Mouse (Mus musculus) MEL (cell line): ENCODE measurements around the gene Slc25a33. TPM values are rescaled to one million over a fixed set of nuclear protein-coding genes. Genes with fewer than 3 reads are reported as not detected.
"Not testable (repeated sequence)": the region's sequence is repeated elsewhere in the genome, so short reads cannot be mapped to it uniquely, and the experiment has no call there.

Source experiments
- DNase-seq: peaks from one replicate; pipeline ENCODE4 v3.0.0; 2011; ENCODE audit warnings: low read depth, low spot score
- H3K27ac ChIP-seq: 2 replicates; pipeline ENCODE4 v1.5.1; 2012; ENCODE audit warnings: low read depth, mild to moderate bottlenecking, control low read depth, low read length, moderate library complexity; ENCODE audit not compliant: control insufficient read depth
- H3K27me3 ChIP-seq, 2 experiments: fragments of 150-350 bp in 1 of 2; sonication (generic) in 1 of 2; 2 replicates each; pipeline ENCODE4 v1.6.1; 2012; ENCODE audit warnings: low read length in 2 of 2, mild to moderate bottlenecking in 2 of 2, improper control_type of control experiment in 1 of 2, moderate library complexity in 1 of 2; ENCODE audit not compliant: insufficient read depth in 2 of 2, control insufficient read depth in 1 of 2
- H3K36me3 ChIP-seq, 2 experiments: 2 replicates each; pipeline ENCODE4 v1.6.1; 2012 to 2014; ENCODE audit warnings: low read length in 2 of 2, improper control_type of control experiment in 1 of 2, inconsistent platforms in 1 of 2, mild to moderate bottlenecking in 1 of 2; ENCODE audit not compliant: insufficient read depth in 2 of 2, control insufficient read depth in 1 of 2
- H3K4me1 ChIP-seq, 2 experiments: fragments of 150-350 bp in 1 of 2; sonication (generic) in 1 of 2; 2 replicates each; pipeline ENCODE4 v1.6.1; 2012; ENCODE audit warnings: low read length in 2 of 2, improper control_type of control experiment in 1 of 2, mild to moderate bottlenecking in 1 of 2; ENCODE audit not compliant: insufficient read depth in 2 of 2, control insufficient read depth in 1 of 2
- H3K4me3 ChIP-seq, 2 experiments: fragments of 150-350 bp in 1 of 2; sonication (generic) in 1 of 2; 2 replicates each; pipeline ENCODE4 v1.5.1; 2012; ENCODE audit warnings: low read depth in 2 of 2, low read length in 2 of 2, mild to moderate bottlenecking in 2 of 2, moderate library complexity in 2 of 2, control low read depth in 1 of 2, improper control_type of control experiment in 1 of 2; ENCODE audit not compliant: control insufficient read depth in 1 of 2, insufficient read depth in 1 of 2
- H3K79me2 ChIP-seq: 2 replicates; pipeline ENCODE4 v1.6.1; 2012; ENCODE audit warnings: mild to moderate bottlenecking, low read length, moderate library complexity; ENCODE audit not compliant: control insufficient read depth, poor library complexity, insufficient read depth
- H3K9ac ChIP-seq: 2 replicates; pipeline ENCODE4 v1.6.1; 2012; ENCODE audit warnings: low read depth, mild to moderate bottlenecking, control low read depth, low read length, moderate library complexity; ENCODE audit not compliant: control insufficient read depth, poor library complexity, severe bottlenecking
- H3K9me3 ChIP-seq: fragments of 150-350 bp; sonication (generic); replicated peaks from 2 replicates; pipeline ENCODE4 v1.6.1; 2012; ENCODE audit warnings: mild to moderate bottlenecking, low read length, improper control_type of control experiment, moderate library complexity; ENCODE audit not compliant: insufficient read depth
- CHD1 ChIP-seq: IDR thresholded peaks from 2 replicates; pipeline ENCODE4 v1.6.1; 2012; ENCODE audit warnings: low read depth, mild to moderate bottlenecking, inconsistent platforms, low read length, improper control_type of control experiment
- CHD2 ChIP-seq: IDR thresholded peaks from 2 replicates; pipeline ENCODE4 v1.6.1; 2011; ENCODE audit warnings: low read length, improper control_type of control experiment
- CTCF ChIP-seq, 3 experiments: IDR thresholded peaks in 2 of 3; conservative IDR thresholded peaks in 1 of 3; 2 replicates each; pipeline ENCODE4 v1.5.1; 2011 to 2012; ENCODE audit warnings: low read length in 3 of 3, low read depth in 2 of 3, mild to moderate bottlenecking in 2 of 3, improper control_type of control experiment in 1 of 3, inconsistent platforms in 1 of 3, mixed read lengths in 1 of 3, moderate library complexity in 1 of 3; ENCODE audit not compliant: control insufficient read depth in 1 of 3, insufficient read depth in 1 of 3, poor library complexity in 1 of 3, severe bottlenecking in 1 of 3
- ELF1 ChIP-seq: IDR thresholded peaks from 2 replicates; pipeline ENCODE4 v1.6.1; 2014; ENCODE audit warnings: low read depth, mild to moderate bottlenecking, inconsistent platforms, low read length, improper control_type of control experiment, moderate library complexity
- EP300 ChIP-seq, 2 experiments: IDR thresholded peaks; 2 replicates each; pipeline ENCODE4 v1.6.1; 2011; ENCODE audit warnings: improper control_type of control experiment in 2 of 2, low read length in 2 of 2, low read depth in 1 of 2, mild to moderate bottlenecking in 1 of 2
- GABPA ChIP-seq: IDR thresholded peaks from 2 replicates; pipeline ENCODE4 v1.6.1; 2012; ENCODE audit warnings: low read depth, mild to moderate bottlenecking, inconsistent platforms, low read length, improper control_type of control experiment, moderate library complexity
- GATA1 ChIP-seq: IDR thresholded peaks from 2 replicates; pipeline ENCODE4 v1.6.1; 2011; ENCODE audit warnings: low read depth, low read length, improper control_type of control experiment
- JUND ChIP-seq: IDR thresholded peaks from 2 replicates; pipeline ENCODE4 v1.6.1; 2011; ENCODE audit warnings: low read depth, mild to moderate bottlenecking, improper control_type of control experiment, low read length
- KAT2A ChIP-seq: conservative IDR thresholded peaks from 2 replicates; pipeline ENCODE4 v1.6.1; 2012; ENCODE audit warnings: low read depth, low read length, improper control_type of control experiment, inconsistent platforms
- MAFK ChIP-seq: IDR thresholded peaks from 2 replicates; pipeline ENCODE4 v1.6.1; 2011; ENCODE audit warnings: low read depth, mild to moderate bottlenecking, low read length, improper control_type of control experiment, borderline replicate concordance
- MEF2A ChIP-seq: IDR thresholded peaks from 2 replicates; pipeline ENCODE4 v1.6.1; 2014; ENCODE audit warnings: low read depth, mild to moderate bottlenecking, inconsistent platforms, low read length, improper control_type of control experiment; ENCODE audit not compliant: poor library complexity, insufficient replicate concordance, severe bottlenecking; ENCODE audit errors: extremely low read depth
- POLR2A ChIP-seq, 2 experiments: IDR thresholded peaks; 2 replicates each; pipeline ENCODE4 v1.6.1; 2011 to 2012; ENCODE audit warnings: low read length in 2 of 2, mild to moderate bottlenecking in 2 of 2, control low read depth in 1 of 2, improper control_type of control experiment in 1 of 2, low read depth in 1 of 2, moderate library complexity in 1 of 2; ENCODE audit not compliant: control insufficient read depth in 1 of 2, insufficient read depth in 1 of 2, poor library complexity in 1 of 2
- POLR2AphosphoS2 ChIP-seq: IDR thresholded peaks from 2 replicates; pipeline ENCODE4 v1.6.1; 2011; ENCODE audit warnings: low read length, improper control_type of control experiment
- RAD21 ChIP-seq: IDR thresholded peaks from 2 replicates; pipeline ENCODE4 v1.6.1; 2011; ENCODE audit warnings: mild to moderate bottlenecking, low read depth, low read length, improper control_type of control experiment
- RCOR1 ChIP-seq: IDR thresholded peaks from 2 replicates; pipeline ENCODE4 v1.6.1; 2012; ENCODE audit warnings: low read depth, mild to moderate bottlenecking, inconsistent platforms, low read length, improper control_type of control experiment
- TAL1 ChIP-seq: IDR thresholded peaks from 2 replicates; pipeline ENCODE4 v1.6.1; 2012; ENCODE audit warnings: mild to moderate bottlenecking, inconsistent platforms, low read length, moderate library complexity, mixed read lengths
- TBP ChIP-seq: IDR thresholded peaks from 2 replicates; pipeline ENCODE4 v1.8.0; 2011; ENCODE audit warnings: low read depth, low read length, improper control_type of control experiment
- TCF12 ChIP-seq: IDR thresholded peaks from 2 replicates; pipeline ENCODE4 v1.6.1; 2014; ENCODE audit warnings: low read depth, mild to moderate bottlenecking, inconsistent platforms, low read length, improper control_type of control experiment, moderate library complexity
- USF1 ChIP-seq: IDR thresholded peaks from 2 replicates; pipeline ENCODE4 v1.6.1; 2014; ENCODE audit warnings: low read depth, mild to moderate bottlenecking, inconsistent platforms, low read length, improper control_type of control experiment, moderate library complexity
- ZKSCAN1 ChIP-seq: IDR thresholded peaks from 2 replicates; pipeline ENCODE4 v1.6.1; 2012; ENCODE audit warnings: low read depth, mild to moderate bottlenecking, inconsistent platforms, low read length, improper control_type of control experiment, moderate library complexity
- ZMIZ1 ChIP-seq: IDR thresholded peaks from 2 replicates; pipeline ENCODE4 v1.6.1; 2012; ENCODE audit warnings: low read depth, mild to moderate bottlenecking, inconsistent platforms, low read length, improper control_type of control experiment, moderate library complexity
- ZNF384 ChIP-seq: IDR thresholded peaks from 2 replicates; pipeline ENCODE4 v1.6.1; 2012; ENCODE audit warnings: low read depth, mild to moderate bottlenecking, inconsistent platforms, low read length, improper control_type of control experiment
- polyA plus RNA-seq, 2 experiments: library from polyadenylated mRNA; stranded (reverse) in 1 of 2; unstranded in 1 of 2; fragments of >175 nt in 1 of 2; fragments of >200 nt in 1 of 2; gene quantifications; 2 replicates each; pipeline versions ENCODE4 v1.2.1 to v1.2.4; 2012; ENCODE audit warnings: low replicate concordance in 2 of 2, low read depth in 1 of 2; ENCODE audit not compliant: insufficient read length in 2 of 2, insufficient read depth in 1 of 2, missing spikeins in 1 of 2
- total RNA-seq: library from RNA; depleted of rRNA; stranded (reverse); fragments of 300-350 nt; gene quantifications from 2 replicates; pipeline ENCODE4 v1.2.3, GENCODE M21; 2012

The Slc25a33 gene
- total and polyA plus RNA-seq, 3 experiments, result 20.6 to 103 (median 24.8) TPM

DNA sequence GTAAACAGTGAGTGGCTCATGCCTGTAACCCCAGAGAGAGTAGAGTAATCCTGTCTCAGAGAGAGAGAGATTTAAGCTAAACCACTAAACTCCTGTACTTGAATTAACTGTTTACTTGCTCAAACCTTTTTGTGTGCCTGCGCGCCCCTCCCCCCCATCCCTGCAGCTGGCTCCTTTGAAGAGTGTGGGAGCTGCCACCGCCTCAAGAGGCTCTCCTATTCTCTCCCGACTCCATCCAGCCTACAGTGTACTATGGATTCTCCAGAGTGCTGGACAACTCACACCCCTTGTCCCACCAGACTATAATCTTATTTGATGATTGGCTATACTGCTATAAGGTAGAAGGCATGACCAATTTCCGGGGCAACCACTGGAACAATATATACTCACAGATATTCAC, 23.4 kb downstream of the Slc25a33 start:
- Histone ChIP-seq H3K79me2 (no peaks in the 10 kb centered on the region), H3K27ac (no peak overlapping the region), H3K36me3 (peaks cover 0 to 38% of the 10 kb centered on the region in 2 experiments; a peak in 2 of 4 replicates), H3K4me3 (no peak overlapping the region), H3K9ac (no peak overlapping the region), H3K4me1 (no peaks in the 10 kb centered on the region), H3K9me3 (no peaks in the 10 kb centered on the region), H3K27me3 (no peaks in the 10 kb centered on the region)
- TF ChIP-seq MEF2A (no peak), GABPA (no peak), MAFK (no peak), TCF12 (no peak), CTCF (IDR thresholded peaks at IDR 0.05 in 2 of 3, conservative IDR thresholded peaks at IDR 0.05 in 1 of 3; ENCODE audit: control insufficient read depth in 1 of 3, insufficient read depth in 1 of 3, low read depth in 2 of 3, low read length in 3 of 3, poor library complexity in 1 of 3, severe bottlenecking in 1 of 3) (no peak), JUND (no peak), RAD21 (no peak), ZMIZ1 (no peak), TAL1 (no peak), CHD1 (no peak), ELF1 (no peak), CHD2 (no peak), ZNF384 (no peak), RCOR1 (no peak), ZKSCAN1 (no peak)
- DNase-seq, result no peak

- peaks cover 0 to 41% of the 10 kb centered on the region in 2 experiments; a peak in 2 of 4 replicates for H3K36me3 ChIP-seq
- H3K27ac ChIP-seq, H3K4me1 ChIP-seq, H3K79me2 ChIP-seq, H3K9ac ChIP-seq, H3K27me3 ChIP-seq, DNase-seq, H3K9me3 ChIP-seq, H3K4me3 ChIP-seq: not testable (repeated sequence)
Measured at GRCm38 (mm10) chr4:149749663-149750015, 24.4 kb downstream of the Slc25a33 start.

DNA sequence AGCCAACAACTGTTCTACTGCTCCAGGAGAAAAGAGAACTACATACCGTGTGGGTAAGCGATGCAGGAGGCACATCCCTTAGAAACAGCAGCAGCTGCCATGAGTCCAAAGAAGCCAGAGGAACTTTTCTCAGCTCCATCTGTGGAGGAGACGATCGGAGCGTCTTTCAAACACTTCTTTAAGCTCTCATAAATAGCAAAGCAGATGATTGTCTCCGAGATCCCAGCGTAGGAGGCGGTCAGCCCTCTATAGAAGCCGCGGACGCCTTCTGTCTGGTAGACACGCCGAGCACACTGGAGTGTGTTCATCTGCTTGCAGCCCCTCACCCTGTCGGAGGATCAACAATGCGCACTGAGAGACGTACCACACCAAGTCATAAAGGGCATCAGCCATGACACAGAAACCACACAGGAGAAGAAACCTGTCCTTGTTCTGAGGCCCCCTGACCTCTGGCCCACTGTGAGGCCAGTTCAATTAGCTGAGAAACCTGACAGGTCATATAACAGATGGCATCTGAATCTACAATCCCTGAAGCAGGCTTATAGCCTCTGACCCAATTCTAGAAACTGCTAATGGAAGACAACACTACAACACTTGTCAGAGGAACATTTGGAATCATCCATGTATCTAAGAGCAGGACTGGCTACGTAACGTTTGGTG, 24.9 kb downstream of the Slc25a33 start:
- peaks cover 0 to 44% of the 10 kb centered on the region in 2 experiments; a peak in 2 of 4 replicates for H3K36me3 ChIP-seq
- H3K79me2 ChIP-seq, result no peaks in the 10 kb centered on the region
- no peaks in the 10 kb centered on the region for H3K27me3 ChIP-seq
- no peak for DNase-seq
- no peak overlapping the region for H3K4me3 ChIP-seq
- no peak overlapping the region for H3K27ac ChIP-seq
- TF ChIP-seq GATA1 (no peak), JUND (no peak), ZMIZ1 (no peak), POLR2AphosphoS2 (no peak), CHD2 (no peak), ELF1 (no peak), TBP (no peak), KAT2A (no peak), EP300 (IDR thresholded peaks at IDR 0.05; ENCODE audit: low read depth in 1 of 2, low read length in 2 of 2) (no peak), MEF2A (no peak), USF1 (no peak), GABPA (no peak), ZKSCAN1 (no peak), POLR2A (IDR thresholded peaks at IDR 0.05; ENCODE audit: control insufficient read depth in 1 of 2, insufficient read depth in 1 of 2, low read depth in 1 of 2, low read length in 2 of 2, poor library complexity in 1 of 2) (no peak)
- H3K9me3 ChIP-seq, result no peaks in the 10 kb centered on the region
- H3K9ac ChIP-seq, result no peak overlapping the region
- no peaks in the 10 kb centered on the region for H3K4me1 ChIP-seq
